Mouse (Mus musculus): ENCODE data around the gene Adcy1.

- TF ChIP-seq CTCF (IDR thresholded peaks at IDR 0.05; ENCODE audit: insufficient read depth, low read depth, low read length) = no peak
- TF ChIP-seq POLR2A (IDR thresholded peaks at IDR 0.05; ENCODE audit: insufficient read depth, low read depth, low read length) = no peak
These were observed 134.7 kb downstream of the Adcy1 start for GRCm38 (mm10) chr11:7198006-7198405.
